Comparison of ENCODE assay signal across 12 mouse cellular contexts in the genomic region with DNA sequence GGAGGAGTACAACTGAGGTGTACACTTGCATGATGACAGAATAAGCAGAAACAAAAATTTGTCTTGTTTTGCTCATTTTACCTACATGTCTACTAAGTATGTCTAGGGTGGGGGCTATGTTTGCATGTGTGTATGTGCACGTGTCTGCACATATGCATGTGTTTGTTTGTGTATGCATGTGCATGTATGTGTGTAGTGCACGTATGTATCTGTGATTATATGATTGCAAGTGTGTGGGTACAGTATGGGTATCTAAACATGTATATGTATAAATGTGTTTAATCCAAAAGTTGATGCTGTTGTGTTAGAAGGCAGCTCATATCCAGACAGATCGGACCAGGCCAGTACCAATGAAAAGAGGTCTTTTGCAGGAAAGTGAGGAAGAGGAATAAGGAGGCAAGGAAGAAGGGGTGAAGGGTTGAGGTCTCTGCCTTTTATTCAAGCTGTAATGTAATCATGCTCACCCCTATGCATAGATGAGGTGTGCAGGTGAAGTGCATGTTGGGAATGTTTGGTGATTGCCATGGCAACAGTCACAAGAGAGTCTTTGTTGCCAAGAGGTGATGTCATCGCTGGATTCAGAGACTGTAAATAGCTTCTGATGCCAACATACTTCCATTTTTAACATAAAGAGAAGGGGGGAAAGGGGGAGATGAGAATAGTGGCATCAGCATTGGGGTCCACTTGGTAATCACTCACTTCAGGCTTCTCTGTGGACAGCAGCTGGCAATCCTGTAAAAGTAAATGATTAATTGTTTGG.
A peak's percentile ranks its signal among the peaks of the same experiment; 100 is the strongest.
DNase-seq lines count a peak whose midpoint lies in the region; ATAC-seq and TF ChIP-seq lines count a peak whose summit lies in the region.
"Had no signal": no experiment of that assay in that cellular context is flagged by ENCODE, and none has a peak within 500 bp of the region (broad histone marks: within the 10 kb centered on the region; RNA-seq: fewer than 3 reads in every experiment).

No protein-coding gene starts in this region.

- TF ChIP-seq CTCF in forebrain, postnatal 0 days (IDR thresholded peaks at IDR 0.05; ENCODE audit: low read depth), result no peak

- WGBS in intestine, embryonic 15.5 days, result 79% methylated on average over 4 of the region's 4 CpGs
- WGBS in intestine, embryonic 16.5 days, result 80% methylated on average over 4 of the region's 4 CpGs
- 57% methylated on average over 4 of the region's 4 CpGs for WGBS in forebrain, postnatal 0 days
- WGBS in neural tube, embryonic 15.5 days, result 81% methylated on average over 4 of the region's 4 CpGs

- peak; percentile 37 for DNase-seq in adipocyte (ENCODE audit: low spot score)
- peak; percentile 77 for DNase-seq in forebrain, postnatal 0 days
- DNase-seq in gastrocnemius, postnatal 36 days, result no peak
- no peak for DNase-seq in gastrocnemius, postnatal 14 days

- H3K9ac ChIP-seq in intestine, embryonic 15.5 days, result no peak overlapping the region
- H3K9ac ChIP-seq in intestine, embryonic 16.5 days (ENCODE audit: low read depth, low read length), result no peak overlapping the region
- H3K9ac ChIP-seq in forebrain, postnatal 0 days, result no peak overlapping the region
- no peak overlapping the region for H3K9ac ChIP-seq in neural tube, embryonic 15.5 days (replicated peaks)
- H3K9ac ChIP-seq: liver, embryonic 14.5 days; stomach, embryonic 15.5 days had no signal

- H3K4me2 ChIP-seq in intestine, embryonic 15.5 days (replicated peaks), result no peak overlapping the region
- H3K4me2 ChIP-seq in intestine, embryonic 16.5 days (ENCODE audit: low read depth, low read length), result no peak overlapping the region
- H3K4me2 ChIP-seq in forebrain, postnatal 0 days (ENCODE audit: low read depth), result no peak overlapping the region
- H3K4me2 ChIP-seq in neural tube, embryonic 15.5 days, result no peak overlapping the region
- H3K4me2 ChIP-seq: stomach, embryonic 15.5 days had no signal

- no peak overlapping the region for H3K27ac ChIP-seq in intestine, embryonic 15.5 days
- H3K27ac ChIP-seq in intestine, embryonic 16.5 days (ENCODE audit: low read length), result no peak overlapping the region
- H3K27ac ChIP-seq in forebrain, postnatal 0 days (ENCODE audit: low read depth, low read length), result no peak overlapping the region
- no peak overlapping the region for H3K27ac ChIP-seq in neural tube, embryonic 15.5 days (replicated peaks)
- H3K27ac ChIP-seq: kidney, postnatal 0 days; liver, embryonic 14.5 days; stomach, embryonic 15.5 days had no signal

- no peaks in the 10 kb centered on the region for H3K4me1 ChIP-seq in intestine, embryonic 15.5 days (replicated peaks)
- H3K4me1 ChIP-seq in intestine, embryonic 16.5 days (ENCODE audit: control insufficient read depth, insufficient read depth, low read length), result no peaks in the 10 kb centered on the region
- no peaks in the 10 kb centered on the region for H3K4me1 ChIP-seq in forebrain, postnatal 0 days (ENCODE audit: insufficient read depth)
- H3K4me1 ChIP-seq in neural tube, embryonic 15.5 days, result no peaks in the 10 kb centered on the region
- H3K4me1 ChIP-seq: stomach, embryonic 15.5 days had no signal

- ATAC-seq in intestine, embryonic 15.5 days, result peak; percentile 51; the same call in 1 of the 2 replicates
- no peak for ATAC-seq in intestine, embryonic 16.5 days
- peak; percentile 97 for ATAC-seq in forebrain, postnatal 0 days
- ATAC-seq in neural tube, embryonic 15.5 days (ENCODE audit: low FRiP score), result 0 out of 2 replicates have a peak, but pooled peaks have one; percentile 53

- H3K36me3 ChIP-seq in intestine, embryonic 15.5 days, result no peaks in the 10 kb centered on the region
- no peaks in the 10 kb centered on the region for H3K36me3 ChIP-seq in intestine, embryonic 16.5 days (ENCODE audit: control insufficient read depth, insufficient read depth, low read length)
- no peaks in the 10 kb centered on the region for H3K36me3 ChIP-seq in forebrain, postnatal 0 days (ENCODE audit: insufficient read depth)
- no peaks in the 10 kb centered on the region for H3K36me3 ChIP-seq in neural tube, embryonic 15.5 days
- H3K36me3 ChIP-seq: G1E; stomach, embryonic 15.5 days had no signal

- intact Hi-C loops in gastrocnemius, postnatal 36 days (cut with DNase I), result no loop called here
- intact Hi-C loops in gastrocnemius, postnatal 14 days (cut with DNase I; ENCODE audit: low total_unique reads), result no loop called here

- no peaks in the 10 kb centered on the region for H3K27me3 ChIP-seq in intestine, embryonic 15.5 days (replicated peaks)
- no peaks in the 10 kb centered on the region for H3K27me3 ChIP-seq in intestine, embryonic 16.5 days (replicated peaks; ENCODE audit: control insufficient read depth, insufficient read depth, low read length)
- H3K27me3 ChIP-seq in forebrain, postnatal 0 days (ENCODE audit: insufficient read depth, low read length), result no peaks in the 10 kb centered on the region
- no peaks in the 10 kb centered on the region for H3K27me3 ChIP-seq in neural tube, embryonic 15.5 days (replicated peaks)
- H3K27me3 ChIP-seq: stomach, embryonic 15.5 days had no signal

- no peaks in the 10 kb centered on the region for H3K9me3 ChIP-seq in intestine, embryonic 15.5 days
- no peaks in the 10 kb centered on the region for H3K9me3 ChIP-seq in intestine, embryonic 16.5 days (ENCODE audit: control insufficient read depth, low read length)
- H3K9me3 ChIP-seq in forebrain, postnatal 0 days (ENCODE audit: low read length), result no peaks in the 10 kb centered on the region
- H3K9me3 ChIP-seq in neural tube, embryonic 15.5 days (replicated peaks), result no peaks in the 10 kb centered on the region
- H3K9me3 ChIP-seq: G1E; stomach, embryonic 15.5 days had no signal

- no peak overlapping the region for H3K4me3 ChIP-seq in intestine, embryonic 15.5 days (replicated peaks)
- H3K4me3 ChIP-seq in intestine, embryonic 16.5 days (ENCODE audit: low read length), result no peak overlapping the region
- no peak overlapping the region for H3K4me3 ChIP-seq in forebrain, postnatal 0 days (ENCODE audit: low read depth, low read length)
- no peak overlapping the region for H3K4me3 ChIP-seq in neural tube, embryonic 15.5 days (replicated peaks)
- H3K4me3 ChIP-seq: erythroblast, embryonic 14.5 days; stomach, embryonic 15.5 days had no signal

Comparison
In these comparisons a context has a peak if more than half of its experiments do, and no peak if none do; other contexts are left out.
1. DNase-seq: peak in adipocyte (single experiment) and forebrain, postnatal 0 days (single experiment); none in gastrocnemius, postnatal 36 days (0 of 2) and gastrocnemius, postnatal 14 days (single experiment).